Mouse (Mus musculus) lung, embryonic 15.5 days (tissue): ENCODE measurements around the gene Acadvl. TPM values are rescaled to one million over a fixed set of nuclear protein-coding genes. Genes with fewer than 3 reads are reported as not detected.

Experiments
- ATAC-seq: fragments of 200-750 bp; cut with Nextera tagmentation; 2 replicates; pipeline ENCODE4 v1.8.0; 2017; ENCODE audit warnings: moderate number of reproducible peaks, borderline replicate concordance; ENCODE audit not compliant: low FRiP score, low TSS enrichment; ENCODE audit errors: extremely low read depth
- H3K27ac ChIP-seq: fragments of 300-500 bp; sonication (generic); 2 replicates; pipeline ENCODE4 v1.5.1; 2015; ENCODE audit warnings: moderate library complexity, mild to moderate bottlenecking, inconsistent platforms
- H3K27me3 ChIP-seq: fragments of 300-500 bp; sonication (generic); 2 replicates; pipeline ENCODE4 v1.6.1; 2015; ENCODE audit warnings: inconsistent platforms
- H3K36me3 ChIP-seq: fragments of 300-500 bp; sonication (generic); 2 replicates; pipeline ENCODE4 v1.6.1; 2015; ENCODE audit warnings: inconsistent platforms
- H3K4me1 ChIP-seq: fragments of 300-500 bp; sonication (generic); 2 replicates; pipeline ENCODE4 v1.6.1; 2015; ENCODE audit warnings: inconsistent platforms
- H3K4me2 ChIP-seq: fragments of 300-500 bp; sonication (generic); 2 replicates; pipeline ENCODE4 v1.6.1; 2015; ENCODE audit warnings: inconsistent platforms, mild to moderate bottlenecking, moderate library complexity
- H3K4me3 ChIP-seq: fragments of 300-500 bp; sonication (generic); 2 replicates; pipeline ENCODE4 v1.5.1; 2015; ENCODE audit warnings: mild to moderate bottlenecking, inconsistent platforms
- H3K9ac ChIP-seq: fragments of 300-500 bp; sonication (generic); 2 replicates; pipeline ENCODE4 v1.6.1; 2015; ENCODE audit warnings: inconsistent platforms
- H3K9me3 ChIP-seq: fragments of 300-500 bp; sonication (generic); 2 replicates; pipeline ENCODE4 v1.6.1; 2016; ENCODE audit warnings: inconsistent platforms
- WGBS: fragments of 180-500 bp; shearing (Covaris S2); methylation state at CpG from one replicate; pipeline ENCODE4 v1.1.7; 2015; 5-methylcytosine and 5-hydroxymethylcytosine counted together
- polyA plus RNA-seq: library from polyadenylated mRNA; unstranded; fragments of >200 nt; fragmentation: Nextera tagmentation; extraction: Ambion mirVana; gene quantifications from 2 replicates; pipeline ENCODE4 v1.2.1, GENCODE M21; 2015

Acadvl gene
- polyA plus RNA-seq, 1 experiment from 2014 or later = 81.3 TPM

- no peak for ATAC-seq
- H3K4me1 ChIP-seq = peaks cover 53% of the 10 kb centered on the region
- H3K4me3 ChIP-seq = peak overlapping the region; percentile 61; the same call in 1 of the 2 replicates
- no peak overlapping the region for H3K27ac ChIP-seq
- peak overlapping the region; percentile 93 for H3K4me2 ChIP-seq
- H3K36me3 ChIP-seq = peaks cover 24% of the 10 kb centered on the region
- WGBS = 61% methylated on average over 6 of the region's 6 CpGs
- H3K9me3 ChIP-seq = no peaks in the 10 kb centered on the region
- no peak overlapping the region for H3K9ac ChIP-seq
- H3K27me3 ChIP-seq = no peaks in the 10 kb centered on the region
These were observed 466 bp upstream of the Acadvl start for GRCm38 (mm10) chr11:70015677-70016076.

- Histone ChIP-seq H3K9ac (no peak overlapping the region), H3K36me3 (peaks cover 41% of the 10 kb centered on the region), H3K9me3 (no peaks in the 10 kb centered on the region), H3K27ac (no peak overlapping the region), H3K4me2 (peak overlapping the region; percentile 93), H3K27me3 (no peaks in the 10 kb centered on the region), H3K4me3 (0 out of 2 replicates have a peak overlapping the region, but pooled peaks have one; percentile 61), H3K4me1 (peaks cover 37% of the 10 kb centered on the region)
- ATAC-seq = no peak
- 55% methylated on average over 5 of the region's 5 CpGs for WGBS
These were observed 1.2 kb downstream of the Acadvl start for GRCm38 (mm10) chr11:70014051-70014450.

DNA sequence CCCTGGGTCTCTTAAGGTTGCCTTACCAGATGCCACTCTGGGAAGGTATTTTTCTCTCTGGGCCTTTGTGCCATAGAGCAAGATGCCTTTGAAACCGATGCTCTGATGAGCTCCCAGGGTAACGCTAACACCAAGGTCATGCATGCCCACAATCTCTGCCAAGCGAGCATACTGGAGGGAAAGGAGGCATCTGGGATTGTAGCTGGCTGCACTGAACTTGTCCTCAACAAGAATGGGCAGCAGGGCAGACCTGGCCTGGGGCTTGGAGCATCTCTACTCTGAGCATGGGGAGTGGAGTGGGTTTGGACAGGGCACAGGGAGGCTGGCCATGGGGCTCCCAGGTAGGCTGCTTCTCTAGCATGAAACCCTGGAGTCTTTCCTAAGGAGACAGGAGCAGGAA, 1.8 kb downstream of the Acadvl start:
- H3K4me2 ChIP-seq = no peak overlapping the region
- H3K36me3 ChIP-seq = peaks cover 47% of the 10 kb centered on the region
- no peaks in the 10 kb centered on the region for H3K27me3 ChIP-seq
- no peak overlapping the region for H3K4me3 ChIP-seq
- H3K27ac ChIP-seq = no peak overlapping the region
- no peak for ATAC-seq
- H3K9me3 ChIP-seq = no peaks in the 10 kb centered on the region
- WGBS = 86% methylated on average over 3 of the region's 3 CpGs
- H3K4me1 ChIP-seq = peaks cover 32% of the 10 kb centered on the region
- no peak overlapping the region for H3K9ac ChIP-seq

GRCm38 (mm10) chr11:70012931-70013330, 2.3 kb downstream of the Acadvl start:
- WGBS = 82% methylated on average over 9 of the region's 9 CpGs
- Histone ChIP-seq H3K27ac (no peak overlapping the region), H3K4me1 (peaks cover 30% of the 10 kb centered on the region), H3K9me3 (no peaks in the 10 kb centered on the region), H3K27me3 (no peaks in the 10 kb centered on the region), H3K4me2 (no peak overlapping the region), H3K9ac (no peak overlapping the region), H3K4me3 (no peak overlapping the region), H3K36me3 (peaks cover 52% of the 10 kb centered on the region)
- ATAC-seq = no peak

GRCm38 (mm10) chr11:70010961-70011360, 4.2 kb downstream of the Acadvl start:
- Histone ChIP-seq H3K9me3 (no peaks in the 10 kb centered on the region), H3K9ac (no peak overlapping the region), H3K4me1 (peaks cover 18% of the 10 kb centered on the region), H3K4me3 (no peak overlapping the region), H3K27me3 (no peaks in the 10 kb centered on the region), H3K27ac (no peak overlapping the region), H3K4me2 (no peak overlapping the region), H3K36me3 (peaks cover 71% of the 10 kb centered on the region)
- WGBS = 86% methylated on average over 10 of the region's 10 CpGs
- ATAC-seq = no peak

- WGBS = 81% methylated on average over 12 of the region's 12 CpGs
- H3K9ac ChIP-seq = no peak overlapping the region
- ATAC-seq = no peak
- H3K4me2 ChIP-seq = no peak overlapping the region
- H3K4me1 ChIP-seq = peaks cover 16% of the 10 kb centered on the region
- H3K9me3 ChIP-seq = no peaks in the 10 kb centered on the region
- H3K27ac ChIP-seq = no peak overlapping the region
- H3K4me3 ChIP-seq = no peak overlapping the region
- H3K27me3 ChIP-seq = no peaks in the 10 kb centered on the region
- peaks cover 74% of the 10 kb centered on the region for H3K36me3 ChIP-seq
These were observed 4.7 kb downstream of the Acadvl start for GRCm38 (mm10) chr11:70010548-70010947.

- H3K9me3 ChIP-seq = no peaks in the 10 kb centered on the region
- no peak overlapping the region for H3K9ac ChIP-seq
- H3K4me3 ChIP-seq = no peak overlapping the region
- peaks cover 74% of the 10 kb centered on the region for H3K36me3 ChIP-seq
- WGBS = 89% methylated on average over 6 of the region's 6 CpGs
- no peak for ATAC-seq
- no peak overlapping the region for H3K27ac ChIP-seq
- H3K4me1 ChIP-seq = peaks cover 13% of the 10 kb centered on the region
- H3K27me3 ChIP-seq = no peaks in the 10 kb centered on the region
- no peak overlapping the region for H3K4me2 ChIP-seq
These were observed 5.2 kb downstream of the Acadvl start for GRCm38 (mm10) chr11:70010033-70010432.

DNA sequence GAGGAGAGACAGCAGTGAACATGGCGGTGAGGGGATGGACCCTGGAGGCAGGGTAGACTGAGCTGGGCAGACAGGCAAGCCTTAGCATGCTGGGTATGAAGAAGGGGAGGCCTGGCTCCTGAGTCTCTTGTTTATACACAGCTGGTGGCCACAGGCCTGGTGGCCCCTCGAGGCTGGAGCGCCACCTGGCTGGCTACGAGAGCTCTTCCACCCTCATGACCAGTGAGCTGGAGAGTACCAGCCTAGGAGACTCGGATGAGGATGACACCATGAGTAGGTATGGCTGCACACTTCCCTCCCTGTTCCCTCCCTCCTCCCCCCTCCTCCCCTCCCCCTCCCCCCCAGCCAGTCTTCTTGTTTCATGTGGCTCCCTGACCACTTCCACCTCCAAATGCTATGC, 9.7 kb downstream of the Acadvl start:
- WGBS = 60% methylated on average over 5 of the region's 5 CpGs
- H3K36me3 ChIP-seq = peaks cover 48% of the 10 kb centered on the region
- no peak overlapping the region for H3K4me2 ChIP-seq
- no peak overlapping the region for H3K4me3 ChIP-seq
- no peaks in the 10 kb centered on the region for H3K27me3 ChIP-seq
- no peak for ATAC-seq
- no peaks in the 10 kb centered on the region for H3K9me3 ChIP-seq
- H3K9ac ChIP-seq = no peak overlapping the region
- H3K4me1 ChIP-seq = peaks cover 25% of the 10 kb centered on the region
- H3K27ac ChIP-seq = no peak overlapping the region

DNA sequence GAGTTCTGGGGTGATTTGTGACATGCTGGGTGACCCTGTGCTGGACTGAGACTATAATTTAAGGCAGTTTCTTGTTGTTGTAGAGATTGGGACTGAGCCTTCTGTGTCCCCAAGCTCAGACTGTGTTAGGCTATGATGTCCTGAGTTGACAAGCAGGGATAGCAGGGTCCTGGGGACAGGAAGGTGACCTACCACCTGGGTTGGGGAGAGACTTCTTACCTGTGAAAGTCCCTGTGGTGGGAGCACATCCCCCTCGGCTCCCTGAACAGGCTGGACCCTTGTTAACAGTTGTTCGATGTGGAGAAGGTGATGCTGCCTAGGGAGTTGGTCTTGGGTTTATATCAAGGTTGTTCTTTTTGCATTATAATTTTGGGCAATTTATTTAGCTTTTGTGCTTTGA, 12.7 kb downstream of the Acadvl start:
- H3K4me3 ChIP-seq = no peak overlapping the region
- no peaks in the 10 kb centered on the region for H3K27me3 ChIP-seq
- H3K9me3 ChIP-seq = no peaks in the 10 kb centered on the region
- peaks cover 39% of the 10 kb centered on the region for H3K4me1 ChIP-seq
- H3K4me2 ChIP-seq = peak overlapping the region; percentile 75
- no peak for ATAC-seq
- no peak overlapping the region for H3K27ac ChIP-seq
- H3K9ac ChIP-seq = no peak overlapping the region
- peaks cover 41% of the 10 kb centered on the region for H3K36me3 ChIP-seq
- 88% methylated on average over 2 of the region's 2 CpGs for WGBS

- H3K9ac ChIP-seq = no peak overlapping the region
- H3K4me2 ChIP-seq = peak overlapping the region; percentile 75
- peak overlapping the region; percentile 78 for H3K4me3 ChIP-seq
- H3K9me3 ChIP-seq = no peaks in the 10 kb centered on the region
- peaks cover 35% of the 10 kb centered on the region for H3K36me3 ChIP-seq
- H3K27ac ChIP-seq = no peak overlapping the region
- no peaks in the 10 kb centered on the region for H3K27me3 ChIP-seq
- peaks cover 40% of the 10 kb centered on the region for H3K4me1 ChIP-seq
- ATAC-seq = no peak
These were observed 13.3 kb downstream of the Acadvl start for GRCm38 (mm10) chr11:70001865-70002264.

GRCm38 (mm10) chr11:70001159-70001558, 14.1 kb downstream of the Acadvl start:
- ATAC-seq = no peak
- 6% methylated on average over 8 of the region's 8 CpGs for WGBS

GRCm38 (mm10) chr11:70000396-70000898, 14.8 kb downstream of the Acadvl start, which contains the start of gene Dvl2:
Gene Dvl2, plus strand, starts transcription at chr11:70000595.
- Histone ChIP-seq H3K9me3 (no peaks in the 10 kb centered on the region), H3K4me2 (peak within 1 kb of the TSS; percentile 75), H3K36me3 (peaks cover 24% of the 10 kb centered on the region), H3K27me3 (no peaks in the 10 kb centered on the region), H3K27ac (peak within 1 kb of the TSS; percentile 96), H3K9ac (peak within 1 kb of the TSS; percentile 73), H3K4me1 (peaks cover 40% of the 10 kb centered on the region), H3K4me3 (peak within 1 kb of the TSS; percentile 78)
- ATAC-seq = peak; percentile 66; the same call in 1 of the 2 replicates
- WGBS = 0% methylated on average over 48 of the region's 48 CpGs

More at GRCm38 (mm10) chr11:70001159-70001558, 14.1 kb downstream of the Acadvl start:
- peak overlapping the region; percentile 96 for H3K27ac ChIP-seq
- no peaks in the 10 kb centered on the region for H3K9me3 ChIP-seq
- no peaks in the 10 kb centered on the region for H3K27me3 ChIP-seq
- H3K4me3 ChIP-seq = peak overlapping the region; percentile 78
- peak overlapping the region; percentile 75 for H3K4me2 ChIP-seq
- peaks cover 40% of the 10 kb centered on the region for H3K4me1 ChIP-seq
- H3K36me3 ChIP-seq = peaks cover 28% of the 10 kb centered on the region
- H3K9ac ChIP-seq = peak overlapping the region; percentile 73

- H3K4me3 ChIP-seq = no peak overlapping the region
- H3K4me2 ChIP-seq = no peak overlapping the region
These were observed 15.5 kb downstream of the Acadvl start for GRCm38 (mm10) chr11:69999666-70000065.

More at GRCm38 (mm10) chr11:69999666-70000065, 15.5 kb downstream of the Acadvl start:
- 76% methylated on average over 8 of the region's 8 CpGs for WGBS
- Histone ChIP-seq H3K9ac (no peak overlapping the region), H3K9me3 (no peaks in the 10 kb centered on the region), H3K27ac (peak overlapping the region; percentile 55), H3K4me1 (peaks cover 41% of the 10 kb centered on the region), H3K36me3 (peaks cover 24% of the 10 kb centered on the region), H3K27me3 (no peaks in the 10 kb centered on the region)
- no peak for ATAC-seq
